Mouse (Mus musculus) brain, embryonic 14.5 days (tissue): ENCODE results near the gene Lgi4.

Experiments
- CTCF ChIP-seq: fragments of 200-500 bp; IDR thresholded peaks from 2 replicates; pipeline ENCODE4 v1.5.1; 2012; ENCODE audit warnings: inconsistent platforms, mild to moderate bottlenecking, moderate library complexity, borderline replicate concordance; ENCODE audit not compliant: insufficient read depth, insufficient read length; ENCODE audit errors: extremely low read depth
- POLR2A ChIP-seq: fragments of 200-500 bp; IDR thresholded peaks from 2 replicates; pipeline ENCODE4 v1.6.1; 2012; ENCODE audit warnings: mild to moderate bottlenecking, inconsistent platforms, borderline replicate concordance; ENCODE audit not compliant: poor library complexity, insufficient read depth, insufficient read length, severe bottlenecking; ENCODE audit errors: extremely low read depth

GRCm38 (mm10) chr7:31105061-31105768, 46.1 kb downstream of the Lgi4 start:
- TF ChIP-seq CTCF (peak; percentile 61), POLR2A (no peak)
